Mouse (Mus musculus) erythroblast, adult 5-6 weeks (primary cell): ENCODE measurements around the gene Luc7l. TPM values are rescaled to one million over a fixed set of nuclear protein-coding genes. Genes with fewer than 3 reads are reported as not detected.

Experiments
- ATAC-seq: replicated peaks from 2 replicates; pipeline ENCODE4 v1.8.0; 2016; ENCODE audit warnings: moderate number of reproducible peaks, mild to moderate bottlenecking, moderate TSS enrichment, inconsistent platforms; ENCODE audit not compliant: poor library complexity, low FRiP score, severe bottlenecking
- total RNA-seq, 2 experiments: library from RNA; stranded (forward) in 1 of 2; stranded (reverse) in 1 of 2; fragments of 150-400 nt in 1 of 2; fragments of 200-764, 138-1000 nt in 1 of 2; gene quantifications; 2 replicates each; pipeline versions ENCODE4 v1.2.3 to v1.2.4; 2015 to 2017; ENCODE audit warnings: low replicate concordance in 2 of 2

The Luc7l gene
- total RNA-seq (2015; ENCODE audit: low replicate concordance) (11.7 and 16.3 TPM in 2 replicates), total RNA-seq (2017; ENCODE audit: low replicate concordance) (18.1 and 27.2 TPM in 2 replicates)

GRCm38 (mm10) chr17:26252539-26253251 is at the start of gene Luc7l:
Luc7l (plus strand) TSS chr17:26252896.
- ATAC-seq = peak; percentile 98

- 0 out of 2 replicates have a peak, but pooled peaks have one; percentile 18 for ATAC-seq
These were observed 49.3 kb upstream of the Luc7l start for GRCm38 (mm10) chr17:26203321-26203811.

GRCm38 (mm10) chr17:26204766-26205165 is 47.9 kb upstream of the Luc7l start:
- ATAC-seq = no peak

GRCm38 (mm10) chr17:26206392-26206791 is 46.3 kb upstream of the Luc7l start:
- ATAC-seq = no peak

- ATAC-seq = no peak
These were observed 45.0 kb upstream of the Luc7l start, which contains the start of gene Arhgdig for GRCm38 (mm10) chr17:26207686-26208085. Arhgdig (minus strand) TSS chr17:26207786.

GRCm38 (mm10) chr17:26212241-26212640 is 40.5 kb upstream of the Luc7l start:
- no peak for ATAC-seq

DNA sequence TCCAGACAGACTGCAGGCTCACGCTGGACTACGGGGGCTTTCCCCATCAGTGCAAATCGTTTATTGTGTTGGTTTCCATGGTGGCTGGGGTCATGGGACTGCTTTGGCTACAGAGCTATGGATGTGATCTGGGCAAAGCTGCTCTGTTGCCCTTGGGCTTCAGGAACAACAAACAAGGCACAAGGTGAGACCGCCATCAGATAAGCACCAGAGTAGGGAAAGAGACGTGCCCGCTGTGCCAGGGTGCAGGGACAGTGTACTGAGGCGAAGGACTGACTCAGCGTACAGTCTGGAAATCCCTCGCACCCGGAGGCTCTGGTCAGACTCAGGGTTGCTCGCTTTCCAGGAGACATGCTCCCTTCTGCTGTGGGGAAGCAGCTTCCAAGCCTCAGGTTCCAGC is 40.0 kb upstream of the Luc7l start:
- ATAC-seq = no peak

DNA sequence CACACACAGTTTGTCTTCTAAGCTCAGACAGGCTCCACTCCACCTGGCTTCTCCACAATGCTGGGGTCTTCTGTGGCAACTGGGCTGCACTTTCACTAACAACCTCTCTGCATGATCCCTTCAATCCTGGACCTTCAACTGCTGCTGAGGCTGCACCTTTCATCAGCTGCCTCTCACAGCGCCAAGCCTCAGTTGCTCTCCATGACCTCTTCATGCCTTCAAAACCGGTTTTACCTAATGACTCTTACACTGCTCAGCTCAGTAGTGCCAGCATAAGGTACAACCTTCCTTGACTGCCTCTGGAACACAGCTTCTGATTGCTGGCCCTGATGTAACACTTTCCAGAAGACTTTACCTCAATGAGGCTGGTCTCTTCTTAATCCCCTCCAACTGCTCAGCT is 31.2 kb upstream of the Luc7l start:
- no peak for ATAC-seq

GRCm38 (mm10) chr17:26225150-26225549 is 27.5 kb upstream of the Luc7l start:
- ATAC-seq = no peak

- ATAC-seq = no peak
These were observed 22.9 kb upstream of the Luc7l start for GRCm38 (mm10) chr17:26229776-26230175.

DNA sequence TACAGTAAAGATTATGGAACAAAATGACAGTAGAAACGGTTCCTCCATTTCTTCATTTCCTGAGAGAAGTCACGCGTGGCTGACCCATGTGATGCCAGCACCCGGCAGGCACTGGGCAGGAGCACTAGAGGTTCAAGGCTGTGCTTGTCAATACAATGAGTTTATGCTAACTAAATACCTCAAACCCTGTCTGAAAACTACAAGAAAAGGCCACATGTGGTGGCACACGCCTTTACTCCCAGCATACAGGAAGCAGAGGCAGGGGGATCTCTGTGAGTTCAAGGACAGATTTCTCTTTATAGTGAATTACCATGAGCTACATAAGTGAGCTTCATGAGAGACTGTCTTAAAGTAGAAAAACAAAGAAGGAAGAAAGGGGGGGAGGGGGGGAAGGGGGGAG is 21.5 kb upstream of the Luc7l start:
- ATAC-seq = no peak

DNA sequence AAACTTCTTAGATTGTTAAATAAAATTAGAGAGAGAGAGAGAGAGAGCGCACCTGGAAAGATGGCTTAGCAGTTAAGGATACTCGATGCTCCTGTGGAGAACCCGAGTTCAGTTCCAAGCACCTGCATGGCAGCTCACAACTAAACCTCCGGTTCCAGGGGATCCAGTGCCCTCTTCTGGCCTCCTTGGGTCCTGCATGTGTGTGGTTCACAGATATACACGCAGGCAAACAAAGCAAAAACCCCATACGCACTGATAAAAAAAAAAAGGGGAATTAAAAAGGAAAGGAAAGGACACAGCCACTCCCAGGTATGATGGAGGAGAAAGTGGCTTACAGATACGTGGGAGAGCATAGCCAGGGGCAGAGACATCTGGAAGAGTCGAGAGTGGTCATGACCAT is 19.8 kb upstream of the Luc7l start:
- ATAC-seq = 0 out of 2 replicates have a peak, but pooled peaks have one; percentile 58

- no peak for ATAC-seq
These were observed 18.3 kb upstream of the Luc7l start for GRCm38 (mm10) chr17:26234386-26234785.

- ATAC-seq = no peak
These were observed 17.4 kb upstream of the Luc7l start for GRCm38 (mm10) chr17:26235077-26235815.

GRCm38 (mm10) chr17:26237667-26238066 is 15.0 kb upstream of the Luc7l start:
- ATAC-seq = no peak

- no peak for ATAC-seq
These were observed 13.1 kb upstream of the Luc7l start for GRCm38 (mm10) chr17:26239551-26239950.

DNA sequence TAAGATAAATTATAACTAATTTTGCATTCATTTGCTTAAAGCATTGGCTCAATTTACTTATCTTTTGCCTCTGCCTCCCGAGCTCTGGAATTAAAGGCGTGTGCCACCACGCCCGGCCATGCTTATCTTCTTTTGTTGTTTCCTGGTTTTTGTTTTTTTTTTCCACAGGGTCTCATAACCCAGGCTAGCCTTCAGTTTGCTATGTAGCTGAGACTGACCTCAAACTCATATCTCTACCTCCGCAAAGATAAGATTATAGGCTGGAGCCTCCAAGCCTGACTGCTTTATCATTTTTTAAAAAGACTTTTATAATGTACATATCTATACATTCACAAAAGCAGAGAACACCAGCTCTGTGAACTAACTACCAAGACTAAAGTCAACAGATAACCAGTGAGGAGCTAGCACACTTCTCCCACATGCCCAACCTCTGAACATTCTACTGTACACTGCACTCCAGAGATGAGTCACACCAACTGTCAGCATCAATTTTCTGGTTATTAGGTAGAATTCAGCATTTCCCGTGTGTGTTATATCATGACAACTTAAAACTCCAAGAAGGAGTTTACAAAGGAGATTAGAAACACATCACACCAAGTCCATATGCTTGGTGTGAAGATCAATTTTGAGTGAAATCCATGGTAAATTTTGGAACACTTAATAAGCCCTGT is 12.4 kb upstream of the Luc7l start:
- no peak for ATAC-seq

DNA sequence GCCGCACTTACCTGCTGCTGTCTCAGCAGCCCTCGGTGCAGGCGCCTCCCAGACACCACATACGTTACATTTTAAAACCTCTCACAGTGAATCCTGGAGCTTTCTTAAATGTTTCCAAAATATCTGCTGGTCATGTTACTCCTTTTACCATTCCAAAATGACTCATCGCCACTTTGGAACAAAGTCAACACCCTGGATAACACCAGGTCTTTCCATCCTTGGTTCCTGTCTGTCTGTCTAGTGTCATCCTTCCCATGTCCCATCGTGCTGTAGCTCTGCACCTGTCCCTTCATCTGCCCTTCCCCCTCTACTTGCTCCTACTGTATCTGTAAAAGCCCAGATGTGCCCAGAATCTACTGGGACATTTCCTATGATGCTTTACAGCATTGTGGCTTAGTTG is 11.7 kb upstream of the Luc7l start:
- ATAC-seq = no peak

DNA sequence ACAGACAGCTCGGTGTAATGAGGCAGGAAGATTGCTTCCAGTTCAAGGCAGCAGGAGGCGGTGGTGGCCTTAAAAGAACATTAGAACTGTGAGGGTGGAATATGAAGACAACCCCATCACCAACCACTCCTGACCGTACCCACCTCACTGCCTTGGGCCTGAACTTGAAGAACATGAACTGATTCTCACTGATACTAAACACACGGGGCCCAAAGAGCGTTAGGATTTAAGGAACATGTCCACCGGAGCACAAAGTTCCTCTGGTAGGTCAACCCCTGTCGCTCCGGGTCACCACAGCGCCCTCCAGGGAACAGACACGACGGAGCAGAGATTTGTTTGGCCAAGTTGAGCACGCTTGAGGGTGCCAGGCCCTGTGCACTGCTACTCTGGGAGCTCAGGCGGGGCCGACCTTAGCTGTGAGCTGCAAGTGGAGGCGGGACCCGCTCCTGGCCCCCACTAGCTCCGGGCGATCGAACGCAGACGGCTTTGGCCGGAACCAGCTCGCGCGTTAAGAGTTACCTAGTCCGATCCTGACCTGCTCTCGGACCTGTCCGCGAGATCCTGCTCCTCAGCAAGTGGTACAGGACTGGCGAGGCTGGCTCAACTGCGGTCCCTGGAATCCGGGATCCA is 9.1 kb upstream of the Luc7l start:
- peak; percentile 61 for ATAC-seq
